Mouse (Mus musculus) cerebellum, postnatal 25 days (tissue): ENCODE results near the gene Rgs5.

Experiments
- DNase-seq, 2 experiments: peaks; one replicate each; pipeline ENCODE4 v3.0.0; 2021; ENCODE audit warnings: mixed read lengths in 2 of 2

The Rgs5 gene

GRCm38 (mm10) chr1:169730599-169731100 lies 75.3 kb downstream of the Rgs5 start:
- no peak for DNase-seq

GRCm38 (mm10) chr1:169736139-169736538 lies 80.8 kb downstream of the Rgs5 start:
- DNase-seq: no peak

- DNase-seq: no peak
Measured at GRCm38 (mm10) chr1:169737231-169737630, 81.9 kb downstream of the Rgs5 start.

GRCm38 (mm10) chr1:169741147-169741546 lies 85.8 kb downstream of the Rgs5 start:
- DNase-seq: no peak
